ENCODE assay signal across 8 mouse cellular contexts in the genomic region with DNA sequence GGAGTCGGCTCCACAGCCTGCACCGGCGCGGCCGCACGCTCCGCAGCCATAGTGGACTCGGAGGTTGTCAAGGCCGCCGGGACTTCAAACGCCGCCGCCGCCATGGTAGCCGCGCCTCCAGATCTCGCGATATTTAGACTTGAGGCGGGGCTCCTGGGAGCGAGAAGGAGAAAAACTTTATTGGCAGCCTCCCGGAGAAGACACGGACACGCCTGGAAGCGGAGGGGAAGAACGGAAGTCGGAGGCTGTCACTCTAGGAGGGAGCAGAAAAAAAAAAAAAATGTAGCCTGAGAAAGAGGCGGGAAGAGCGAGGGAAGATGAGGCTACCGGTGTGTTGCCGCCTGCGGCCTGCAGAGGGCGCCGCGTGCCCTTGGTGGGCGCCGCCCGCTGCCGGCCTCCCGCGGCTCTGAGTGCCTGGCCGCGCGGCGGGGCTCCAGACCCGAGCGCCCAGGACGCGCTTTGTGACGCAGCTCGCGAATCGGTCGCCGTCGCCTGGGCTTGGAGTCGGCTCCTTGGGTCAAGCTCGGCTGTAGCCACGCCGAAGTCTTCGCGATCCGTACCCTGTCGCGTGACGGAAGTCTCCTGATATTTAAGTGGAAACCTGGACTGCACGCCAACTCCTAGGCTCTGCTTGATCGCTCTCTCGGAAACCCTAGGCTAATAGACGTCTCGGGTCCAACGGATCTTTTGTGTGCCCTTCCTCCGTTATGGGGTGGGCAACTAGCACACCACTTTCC. TPM values are rescaled to one million over a fixed set of nuclear protein-coding genes. Genes with fewer than 3 reads are reported as not detected.
A peak's percentile ranks its signal among the peaks of the same experiment; 100 is the strongest.
DNase-seq lines count a peak whose midpoint lies in the region; ATAC-seq lines count a peak whose summit lies in the region.

Ddx20 (minus strand) TSS at position 251 of the 737 bp plus-strand sequence.

- no peaks in the 10 kb centered on the region for H3K9me3 ChIP-seq in hindbrain, embryonic 12.5 days (replicated peaks)

- 0 out of 2 replicates have a peak, but pooled peaks cover 3% of the 10 kb centered on the region for H3K27me3 ChIP-seq in hindbrain, embryonic 12.5 days

- H3K36me3 ChIP-seq in hindbrain, embryonic 12.5 days: peaks cover 15% of the 10 kb centered on the region

- DNase-seq in NIH3T3 (ENCODE audit: low read depth): peak; percentile 99
- DNase-seq in cerebellum, postnatal 10 days: peak; percentile 97 to 98
- peak; percentile 94 for DNase-seq in frontal cortex, postnatal 10 days (ENCODE audit: low spot score in 2 of 2)
- peak; percentile 92 to 97 for DNase-seq in layer of hippocampus, postnatal 14 days (ENCODE audit: low spot score in 2 of 2)
- DNase-seq in lung, postnatal 14 days: peak; percentile 95
- DNase-seq in retina, adult 2 months (ENCODE audit: low read depth, low spot score): peak; percentile 93
- DNase-seq in thymus, postnatal 36 days: peak; percentile 91 to 95

- peak within 1 kb of the TSS; percentile 90 for H3K9ac ChIP-seq in hindbrain, embryonic 12.5 days

- H3K4me1 ChIP-seq in hindbrain, embryonic 12.5 days: peaks cover 8% of the 10 kb centered on the region

- peak; percentile 97 for ATAC-seq in hindbrain, embryonic 12.5 days (ENCODE audit: low FRiP score)

- peak within 1 kb of the TSS; percentile 76 for H3K27ac ChIP-seq in hindbrain, embryonic 12.5 days

- H3K4me3 ChIP-seq in hindbrain, embryonic 12.5 days: peak within 1 kb of the TSS; percentile 95

- under 1% methylated on average over 70 of the region's 72 CpGs for WGBS in hindbrain, embryonic 12.5 days

- H3K4me2 ChIP-seq in hindbrain, embryonic 12.5 days (replicated peaks): peak within 1 kb of the TSS; percentile 77

RNA-seq across cellular contexts. Expression of gene Ddx20, which starts in this region (rescaled TPM):
- polyA plus RNA-seq in hindbrain, embryonic 12.5 days (2016; fragmentation: Nextera tagmentation; extraction: Ambion mirVana): 34.6 and 36.7 TPM in 2 replicates
- 10 to 100 TPM in 1 of 2 experiments, 1 to 10 TPM in 1; 9.5 to 12.3 TPM for total RNA-seq in layer of hippocampus, postnatal 14 days (2021)

Comparison
In these comparisons a context has a peak if more than half of its experiments do, and no peak if none do; other contexts are left out.
1. Peak in every context shown above with its lines: DNase-seq, ATAC-seq, H3K4me3 ChIP-seq and H3K27ac ChIP-seq.